Mouse (Mus musculus) heart, embryonic 10.5 days (tissue): ENCODE measurements around the gene Slc22a16. TPM values are rescaled to one million over a fixed set of nuclear protein-coding genes. Genes with fewer than 3 reads are reported as not detected.
"Not testable (repeated sequence)": the region's sequence is repeated elsewhere in the genome, so short reads cannot be mapped to it uniquely, and the experiment has no call there.

Experiments
- DNase-seq: peaks from one replicate; pipeline ENCODE4 v3.0.0-alpha.2; 2017; ENCODE audit warnings: low spot score
- H3K27ac ChIP-seq: fragments of 300-500 bp; sonication (generic); 2 replicates; pipeline ENCODE4 v1.5.1; 2016; ENCODE audit warnings: mild to moderate bottlenecking
- H3K27me3 ChIP-seq: fragments of 300-500 bp; sonication (generic); 2 replicates; pipeline ENCODE4 v1.6.1; 2016; ENCODE audit warnings: mild to moderate bottlenecking; ENCODE audit not compliant: poor library complexity, insufficient read depth, severe bottlenecking
- H3K36me3 ChIP-seq: fragments of 300-500 bp; sonication (generic); 2 replicates; pipeline ENCODE4 v1.6.1; 2016; ENCODE audit warnings: mild to moderate bottlenecking, moderate library complexity
- H3K4me1 ChIP-seq: fragments of 300-500 bp; sonication (generic); 2 replicates; pipeline ENCODE4 v1.6.1; 2016; ENCODE audit warnings: mild to moderate bottlenecking
- H3K4me3 ChIP-seq: fragments of 300-500 bp; sonication (generic); 2 replicates; pipeline ENCODE4 v1.5.1; 2016; ENCODE audit warnings: mild to moderate bottlenecking, moderate library complexity
- H3K9me3 ChIP-seq: fragments of 300-500 bp; sonication (generic); 2 replicates; pipeline ENCODE4 v1.6.1; 2016; ENCODE audit warnings: mild to moderate bottlenecking, moderate library complexity
- WGBS: fragments of 180-500 bp; shearing (Covaris S2); methylation state at CpG from one replicate; pipeline ENCODE4 v1.1.7; 2016; 5-methylcytosine and 5-hydroxymethylcytosine counted together
- polyA plus RNA-seq: library from polyadenylated mRNA; unstranded; fragments of >200 nt; fragmentation: Nextera tagmentation; extraction: Ambion mirVana; gene quantifications from 2 replicates; pipeline ENCODE4 v1.2.1, GENCODE M21; 2016

Slc22a16 gene
- polyA plus RNA-seq, 1 experiment from 2014 or later, result not detected

DNA sequence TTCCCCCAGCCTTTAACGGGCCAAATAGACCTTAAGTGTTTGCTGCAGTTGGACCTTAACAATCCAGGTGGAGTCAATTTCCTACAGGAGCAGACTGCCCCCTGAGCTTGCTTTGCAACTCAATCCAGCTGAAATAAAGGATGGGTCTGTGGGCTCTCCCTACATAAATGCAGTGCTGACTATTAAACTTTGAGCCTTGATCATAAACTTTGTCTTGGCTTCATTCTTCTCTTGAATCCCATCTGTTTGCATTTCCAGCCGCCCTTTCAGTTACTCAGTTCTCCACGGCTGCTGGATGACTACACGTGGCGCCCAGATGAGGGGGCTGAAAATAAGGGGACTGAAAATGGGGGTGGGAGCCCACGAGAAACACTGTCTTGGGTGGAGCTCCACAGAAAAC, 28.8 kb upstream of the Slc22a16 start:
- 81% methylated on average over 6 of the region's 6 CpGs for WGBS
- DNase-seq, result no peak

DNA sequence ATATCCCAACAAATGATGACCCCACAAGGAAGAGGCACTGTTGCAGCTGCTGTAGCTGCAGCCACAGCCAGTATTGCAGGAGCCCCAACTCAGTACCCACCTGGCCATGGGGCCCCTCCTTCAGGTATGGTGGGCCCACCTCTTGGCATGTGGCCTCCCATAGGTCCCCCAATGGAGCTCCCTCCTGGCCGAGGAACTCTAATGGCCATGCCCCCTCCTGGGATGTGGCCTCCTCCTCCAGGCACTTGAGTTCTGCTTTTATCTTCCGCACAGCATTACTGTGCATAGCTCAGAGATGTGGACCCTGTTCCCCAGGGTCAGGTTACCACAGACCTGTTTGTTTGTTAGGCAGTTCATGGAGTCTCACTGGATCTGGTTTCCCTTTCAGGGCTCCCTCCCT, 20.8 kb upstream of the Slc22a16 start:
- WGBS, result 36% methylated on average over 2 of the region's 2 CpGs
- Histone ChIP-seq H3K4me3 (no peak overlapping the region), H3K27ac (no peak overlapping the region), H3K9me3 (no peaks in the 10 kb centered on the region), H3K36me3 (no peaks in the 10 kb centered on the region), H3K27me3 (no peaks in the 10 kb centered on the region), H3K4me1 (peaks cover 5% of the 10 kb centered on the region; the same call in 1 of the 2 replicates)
- no peak for DNase-seq

More for the DNA sequence above, 28.8 kb upstream of the Slc22a16 start:
- H3K27ac ChIP-seq, result no peak overlapping the region
- no peaks in the 10 kb centered on the region for H3K9me3 ChIP-seq
- H3K27me3 ChIP-seq, result no peaks in the 10 kb centered on the region
- no peak overlapping the region for H3K4me3 ChIP-seq
- H3K36me3 ChIP-seq, result no peaks in the 10 kb centered on the region
- no peaks in the 10 kb centered on the region for H3K4me1 ChIP-seq

DNA sequence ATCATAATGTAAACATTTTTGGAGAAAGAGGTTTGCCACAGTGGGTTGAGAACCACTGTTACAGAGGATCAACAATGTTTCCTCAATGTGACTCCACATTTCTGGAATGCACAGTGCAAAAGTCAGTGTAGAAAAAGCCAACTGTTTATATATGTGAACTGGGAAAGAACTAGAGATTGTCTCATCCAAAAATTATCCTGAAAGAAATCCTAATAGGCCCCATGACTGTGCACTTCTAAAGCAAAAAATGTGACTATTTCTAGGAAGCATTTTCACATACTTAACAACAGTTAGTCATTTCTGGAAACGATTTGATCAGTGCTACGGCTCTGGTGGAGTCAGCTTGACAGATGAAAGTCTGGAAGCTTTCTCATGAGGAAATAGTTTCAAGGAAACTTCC, 18.3 kb upstream of the Slc22a16 start:
- Histone ChIP-seq H3K9me3 (no peaks in the 10 kb centered on the region), H3K27ac (no peak overlapping the region), H3K27me3 (no peaks in the 10 kb centered on the region), H3K4me1 (peaks cover 5% of the 10 kb centered on the region; the same call in 1 of the 2 replicates), H3K4me3 (no peak overlapping the region), H3K36me3 (no peaks in the 10 kb centered on the region)
- 74% methylated on average over 2 of the region's 2 CpGs for whole genome bisulfite sequencing
- no peak for DNase-seq

DNA sequence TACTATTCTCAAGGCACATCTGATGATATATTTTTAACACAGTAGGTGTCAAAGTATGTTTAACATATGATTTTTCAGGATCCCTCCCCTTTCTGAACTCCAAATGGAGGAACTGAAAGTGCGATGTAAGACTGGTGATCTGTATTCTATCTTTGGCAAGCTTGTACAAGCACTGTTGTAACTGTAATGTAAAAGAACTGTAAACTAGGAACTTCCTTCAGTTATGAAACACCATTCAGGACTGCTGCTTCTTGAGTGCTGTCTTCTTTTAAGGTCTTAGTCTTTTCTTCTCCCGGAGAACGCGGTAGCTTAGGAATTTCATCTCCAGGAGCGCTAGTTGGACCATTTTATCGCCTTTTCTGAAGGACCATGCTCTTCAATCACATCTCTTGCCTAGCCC, 4.4 kb upstream of the Slc22a16 start:
- H3K4me3 ChIP-seq, DNase-seq, H3K27me3 ChIP-seq, H3K27ac ChIP-seq, H3K4me1 ChIP-seq, H3K36me3 ChIP-seq, H3K9me3 ChIP-seq: not testable (repeated sequence)
- WGBS, result 93% methylated on average over 6 of the region's 6 CpGs

DNA sequence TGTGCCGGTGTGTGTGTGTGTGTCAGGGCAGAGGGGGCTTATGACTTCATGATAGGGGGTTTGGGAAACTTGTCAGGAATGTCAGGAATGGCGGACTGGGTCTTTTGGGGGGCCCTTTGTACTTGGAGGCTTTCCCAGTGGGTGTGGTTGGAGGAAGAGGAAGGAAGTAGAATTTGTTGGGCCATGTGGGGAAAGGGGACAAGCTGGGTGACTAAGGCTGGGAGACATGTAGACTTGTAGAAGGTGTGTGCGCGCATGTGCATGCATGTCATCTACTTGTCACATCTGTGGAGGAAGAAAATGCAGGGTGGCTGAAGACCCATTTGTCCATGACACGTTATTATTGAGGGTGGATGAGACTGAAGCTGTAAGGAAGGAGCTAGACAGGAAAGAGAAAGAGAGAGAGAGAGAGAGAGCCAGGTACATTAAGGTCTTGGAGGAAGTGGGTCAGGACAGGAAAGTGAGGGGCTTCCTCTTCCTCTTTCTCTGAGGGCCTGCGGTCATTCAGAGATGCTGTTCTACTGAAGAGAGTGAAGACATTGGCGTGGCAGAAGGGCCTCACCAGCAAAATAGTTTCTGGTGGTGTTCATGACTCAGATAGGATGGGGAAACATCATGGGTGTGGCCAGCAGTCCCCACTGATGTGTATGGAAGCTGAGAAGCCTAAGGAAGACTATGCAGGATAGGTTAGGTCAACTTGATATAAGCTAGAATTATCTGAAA, 5.9 kb downstream of the Slc22a16 start:
- no peak for DNase-seq
- no peak overlapping the region for H3K4me3 ChIP-seq
- H3K27ac ChIP-seq, result no peak overlapping the region
- H3K9me3 ChIP-seq, result no peaks in the 10 kb centered on the region
- no peaks in the 10 kb centered on the region for H3K36me3 ChIP-seq
- no peaks in the 10 kb centered on the region for H3K4me1 ChIP-seq
- WGBS, result 85% methylated on average over 7 of the region's 7 CpGs
- no peaks in the 10 kb centered on the region for H3K27me3 ChIP-seq

DNA sequence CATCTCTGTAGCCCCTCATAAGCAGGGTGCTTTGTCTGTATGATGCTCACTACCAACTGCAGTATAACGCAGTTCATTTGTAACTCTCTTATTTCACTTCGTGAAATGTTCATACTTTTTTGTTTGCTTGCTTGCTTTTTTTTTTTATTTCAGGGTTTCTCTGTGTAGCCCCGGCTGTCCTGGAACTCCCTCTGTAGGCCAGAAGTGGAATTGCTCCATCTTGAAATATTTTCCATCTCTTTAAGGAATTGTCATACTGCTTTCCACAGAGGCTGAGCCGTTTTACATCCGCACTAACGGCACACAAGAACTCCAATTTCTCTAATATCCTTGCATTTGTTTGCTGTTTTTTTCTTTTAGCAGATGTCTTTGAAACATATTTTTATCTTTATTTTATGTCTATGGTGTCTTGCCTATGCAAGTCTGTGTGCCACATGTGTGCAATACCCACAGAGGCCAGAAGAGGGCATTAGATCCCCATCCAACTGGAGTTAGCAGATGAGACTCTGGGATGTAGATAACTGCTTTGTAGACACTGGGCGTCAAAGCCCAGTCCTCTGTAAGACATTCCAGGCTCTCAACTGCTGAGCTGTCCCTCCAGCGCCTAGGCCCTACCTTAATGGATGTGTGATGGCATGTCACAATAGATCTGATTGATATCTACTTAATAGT, 13.6 kb downstream of the Slc22a16 start:
- peak; percentile 63 for DNase-seq
- 74% methylated on average over 8 of the region's 8 CpGs for WGBS

DNA sequence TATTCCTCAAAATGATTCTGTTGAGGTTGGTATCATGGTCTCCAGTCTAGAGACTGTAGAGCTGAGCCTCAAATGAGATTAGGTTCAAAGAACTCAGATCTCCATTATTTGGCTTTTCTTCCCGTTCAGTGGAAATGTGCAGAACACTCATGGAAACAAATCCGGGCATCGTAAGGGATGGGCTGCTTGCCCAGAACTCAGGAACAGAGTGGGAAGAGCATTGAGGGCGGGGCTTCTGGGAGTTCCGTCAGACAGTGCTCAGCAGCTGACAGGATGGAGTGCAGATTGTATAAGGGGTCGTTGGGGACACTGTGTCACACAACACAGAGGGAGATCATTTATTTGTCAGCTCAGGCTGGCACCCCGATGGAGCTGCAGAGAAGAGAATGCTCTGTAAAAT, 22.1 kb downstream of the Slc22a16 start:
- Histone ChIP-seq H3K27ac (no peak overlapping the region), H3K4me3 (no peak overlapping the region), H3K27me3 (no peaks in the 10 kb centered on the region), H3K4me1 (no peaks in the 10 kb centered on the region), H3K36me3 (no peaks in the 10 kb centered on the region), H3K9me3 (no peaks in the 10 kb centered on the region)
- WGBS, result 64% methylated on average over 7 of the region's 7 CpGs
- peak; percentile 50 for DNase-seq

More for the DNA sequence above, 13.6 kb downstream of the Slc22a16 start:
- no peaks in the 10 kb centered on the region for H3K27me3 ChIP-seq
- H3K4me3 ChIP-seq, result no peak overlapping the region
- no peak overlapping the region for H3K27ac ChIP-seq
- no peaks in the 10 kb centered on the region for H3K36me3 ChIP-seq
- no peaks in the 10 kb centered on the region for H3K4me1 ChIP-seq
- H3K9me3 ChIP-seq, result no peaks in the 10 kb centered on the region

DNA sequence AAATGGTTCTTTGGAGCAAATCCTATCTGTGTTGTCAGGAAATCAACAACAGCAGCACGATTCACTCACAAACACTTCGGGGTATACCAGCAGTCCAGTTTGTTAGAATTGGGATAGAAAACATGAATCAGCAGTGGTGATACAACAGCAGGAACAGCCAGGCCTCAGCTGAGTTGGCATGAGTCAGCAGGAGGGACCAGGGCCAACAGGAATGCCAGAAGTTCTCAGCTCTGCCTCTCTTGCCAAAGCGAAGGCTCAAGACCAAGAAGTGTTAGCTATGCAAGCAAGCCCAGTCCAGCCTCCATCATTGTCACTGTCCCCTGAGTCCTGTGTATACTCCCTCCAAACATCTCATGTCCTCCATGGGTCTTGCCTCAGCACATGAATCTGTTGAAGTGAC, 27.0 kb downstream of the Slc22a16 start:
- 85% methylated on average over 3 of the region's 3 CpGs for WGBS
- no peak for DNase-seq

DNA sequence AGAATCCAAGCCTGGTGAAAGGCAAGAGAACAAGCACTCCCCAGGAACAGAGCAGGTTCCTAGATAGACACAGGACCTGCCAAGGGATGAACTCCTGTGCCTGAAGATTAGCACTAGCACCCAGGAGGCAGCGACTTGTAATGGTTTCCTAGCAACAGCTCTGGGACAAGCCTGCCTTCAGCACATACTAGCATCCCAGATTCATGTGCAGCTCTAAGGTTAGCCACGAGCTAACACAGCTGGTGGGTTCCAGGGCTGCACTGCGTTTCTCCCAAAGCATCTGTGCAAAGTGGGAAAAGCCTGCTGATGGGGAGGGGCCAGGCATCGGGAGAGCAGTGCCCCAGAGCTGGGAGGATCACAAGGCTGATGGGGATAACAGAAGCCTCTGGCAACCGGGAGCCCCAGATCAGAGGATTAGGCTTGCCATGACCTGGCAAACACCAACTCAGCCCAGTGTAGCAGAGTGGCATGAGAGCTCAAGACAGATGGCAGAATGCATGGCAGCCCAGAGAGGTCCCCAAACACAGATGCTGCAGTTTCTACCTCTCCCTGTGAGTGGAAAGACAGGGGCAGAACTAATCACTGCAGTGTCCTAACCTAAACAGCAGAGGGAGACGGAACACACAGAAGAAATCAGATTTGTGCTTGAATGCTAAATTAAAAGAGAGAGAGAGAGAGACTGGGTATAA, 34.7 kb downstream of the Slc22a16 start:
- peaks cover 10% of the 10 kb centered on the region for H3K9me3 ChIP-seq
- no peaks in the 10 kb centered on the region for H3K27me3 ChIP-seq
- WGBS, result 55% methylated on average over 6 of the region's 6 CpGs
- no peak for DNase-seq
- H3K4me3 ChIP-seq, result no peak overlapping the region
- H3K36me3 ChIP-seq, result no peaks in the 10 kb centered on the region
- no peaks in the 10 kb centered on the region for H3K4me1 ChIP-seq
- H3K27ac ChIP-seq, result no peak overlapping the region

More for the DNA sequence above, 27.0 kb downstream of the Slc22a16 start:
- H3K4me3 ChIP-seq, result no peak overlapping the region
- H3K36me3 ChIP-seq, result no peaks in the 10 kb centered on the region
- H3K27me3 ChIP-seq, result no peaks in the 10 kb centered on the region
- H3K4me1 ChIP-seq, result no peaks in the 10 kb centered on the region
- no peaks in the 10 kb centered on the region for H3K9me3 ChIP-seq
- no peak overlapping the region for H3K27ac ChIP-seq

DNA sequence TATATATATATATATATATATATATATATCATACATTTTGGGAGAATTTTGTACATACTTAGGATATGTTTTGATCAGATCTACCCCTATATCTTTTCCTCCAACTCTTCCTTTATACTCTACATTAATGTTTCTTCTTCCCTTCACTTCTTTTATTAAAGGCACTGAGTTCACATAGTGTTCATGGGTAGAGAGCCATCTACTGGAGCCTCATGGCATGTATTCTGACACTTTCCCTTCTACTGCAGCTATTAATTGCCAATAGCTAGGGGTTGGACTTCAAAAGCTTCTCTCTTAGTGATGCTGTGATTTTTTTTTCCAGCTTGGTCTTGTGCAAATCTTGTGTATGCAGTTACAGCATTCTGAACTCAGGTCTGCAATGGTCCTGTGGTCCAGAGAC, 47.8 kb downstream of the Slc22a16 start:
- H3K4me1 ChIP-seq, result no peaks in the 10 kb centered on the region
- H3K27me3 ChIP-seq, result no peaks in the 10 kb centered on the region
- H3K9me3 ChIP-seq, result no peaks in the 10 kb centered on the region
- H3K27ac ChIP-seq, result no peak overlapping the region
- DNase-seq, result no peak
- no peaks in the 10 kb centered on the region for H3K36me3 ChIP-seq
- no peak overlapping the region for H3K4me3 ChIP-seq

DNA sequence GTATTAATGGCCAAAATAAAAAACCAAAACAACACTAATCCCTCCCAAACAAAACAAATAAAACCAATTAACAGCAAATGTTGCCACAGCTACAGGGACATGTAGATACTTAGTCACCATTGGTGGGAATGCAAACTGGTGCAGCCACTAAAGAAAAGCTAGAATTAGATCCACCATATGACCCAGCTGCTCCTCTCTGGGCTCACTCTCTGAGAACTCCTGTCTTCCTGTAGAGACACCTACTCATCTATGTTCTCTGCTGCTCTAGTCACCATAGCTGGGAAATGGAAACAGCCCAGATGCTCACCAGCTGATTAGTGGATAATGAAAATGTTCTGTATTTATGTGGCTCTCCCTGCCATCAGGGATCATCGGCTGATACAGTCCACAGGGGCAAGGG, 49.6 kb downstream of the Slc22a16 start:
- no peak overlapping the region for H3K27ac ChIP-seq
- H3K4me3 ChIP-seq, result no peak overlapping the region
- H3K27me3 ChIP-seq, result no peaks in the 10 kb centered on the region
- no peaks in the 10 kb centered on the region for H3K36me3 ChIP-seq
- WGBS, result 72% methylated on average over 1 of the region's 1 CpGs
- DNase-seq, result no peak
- no peaks in the 10 kb centered on the region for H3K9me3 ChIP-seq
- H3K4me1 ChIP-seq, result no peaks in the 10 kb centered on the region

DNA sequence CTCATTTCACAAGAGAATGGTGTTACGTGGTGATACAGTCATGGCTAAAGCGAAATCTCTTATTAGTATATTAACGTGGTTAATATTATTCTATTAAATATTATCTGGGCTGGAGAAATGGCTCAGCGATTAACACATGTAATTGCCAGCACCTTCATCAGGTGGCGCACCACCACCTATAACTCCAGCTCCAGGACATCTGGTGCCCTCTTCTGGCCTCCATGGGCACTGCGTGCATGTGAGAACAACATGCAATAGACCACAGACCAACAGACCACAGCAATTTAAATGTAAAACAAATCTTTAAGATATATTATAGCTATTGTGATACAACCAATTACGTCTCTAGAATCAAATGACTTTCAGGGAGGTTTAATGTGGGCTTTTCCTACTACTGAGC, 59.0 kb downstream of the Slc22a16 start:
- no peaks in the 10 kb centered on the region for H3K36me3 ChIP-seq
- no peak for DNase-seq
- H3K27me3 ChIP-seq, result no peaks in the 10 kb centered on the region
- no peaks in the 10 kb centered on the region for H3K9me3 ChIP-seq
- H3K4me3 ChIP-seq, result no peak overlapping the region
- 70% methylated on average over 7 of the region's 7 CpGs for WGBS
- H3K4me1 ChIP-seq, result peaks cover 12% of the 10 kb centered on the region
- H3K27ac ChIP-seq, result no peak overlapping the region; the same call in 1 of the 2 replicates

DNA sequence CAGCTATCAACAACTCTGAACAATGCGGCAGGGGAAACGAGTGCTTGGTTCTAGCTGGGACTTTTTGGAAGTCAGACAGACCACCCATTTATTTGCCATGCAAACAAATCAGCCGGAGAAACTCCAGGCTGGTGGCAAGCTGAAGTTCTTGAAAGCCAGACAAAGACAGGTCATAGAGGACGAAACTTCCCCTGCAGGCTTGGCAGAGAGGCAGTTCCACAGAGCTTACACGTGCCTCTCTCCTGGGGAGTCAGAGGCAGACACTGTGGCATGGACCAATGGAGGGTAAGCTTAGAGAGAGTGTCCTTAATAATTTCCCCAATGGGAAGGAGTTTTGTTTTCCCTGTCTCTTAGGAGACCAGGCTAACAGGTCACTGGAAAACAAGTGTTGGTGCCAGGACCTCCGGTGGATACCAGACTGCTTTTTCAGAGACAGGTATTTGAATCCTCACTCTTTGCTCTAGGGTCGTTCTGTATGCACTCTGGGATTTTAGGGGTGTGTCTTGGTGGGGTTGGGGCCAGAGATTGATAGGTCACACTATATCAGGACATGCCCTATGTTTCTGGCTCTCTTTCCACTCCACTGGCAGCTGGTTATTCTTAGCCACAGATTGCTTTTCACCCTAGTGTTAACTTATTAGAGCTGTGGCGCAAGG, 59.6 kb downstream of the Slc22a16 start, which contains the start of gene Ddo:
Gene Ddo (plus strand): TSS at position 356 of the 656 bp plus-strand sequence.
- H3K36me3 ChIP-seq, result no peaks in the 10 kb centered on the region
- H3K4me1 ChIP-seq, result peaks cover 12% of the 10 kb centered on the region
- no peaks in the 10 kb centered on the region for H3K9me3 ChIP-seq
- H3K27ac ChIP-seq, result peak within 1 kb of the TSS; percentile 67
- 58% methylated on average over 8 of the region's 8 CpGs for WGBS
- DNase-seq, result no peak
- peak within 1 kb of the TSS; percentile 10; the same call in 1 of the 2 replicates for H3K4me3 ChIP-seq
- H3K27me3 ChIP-seq, result no peaks in the 10 kb centered on the region
